Comparison of ENCODE assay signal across 11 mouse cellular contexts in the genomic region with DNA sequence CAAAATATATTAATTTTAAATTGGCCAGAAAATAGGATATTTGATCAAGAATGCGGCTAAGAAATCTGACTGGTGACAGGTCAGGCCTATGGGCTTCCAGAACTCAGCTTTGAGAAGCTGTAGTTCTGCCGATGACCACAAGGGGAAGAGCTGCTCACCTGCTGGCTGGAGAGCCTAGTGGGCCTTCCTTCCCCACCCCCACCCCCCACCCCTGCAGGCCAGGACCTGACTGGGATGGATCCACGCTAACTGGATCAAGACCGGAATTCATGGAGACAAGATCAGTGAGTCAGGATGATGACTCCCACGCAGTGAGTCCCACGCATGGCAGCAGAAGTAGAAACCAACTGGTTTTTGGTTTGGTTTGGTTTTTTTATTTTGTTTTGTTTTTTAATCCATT. TPM values are rescaled to one million over a fixed set of nuclear protein-coding genes. Genes with fewer than 3 reads are reported as not detected.
DNase-seq lines count a peak whose midpoint lies in the region; ATAC-seq and TF ChIP-seq lines count a peak whose summit lies in the region.
"Had no signal": no experiment of that assay in that cellular context is flagged by ENCODE, and none has a peak within 500 bp of the region (broad histone marks: within the 10 kb centered on the region; RNA-seq: fewer than 3 reads in every experiment).

No protein-coding gene starts in this region.

- peak; percentile 50; the same call in 1 of the 2 replicates for TF ChIP-seq CTCF in brain, embryonic 14.5 days (IDR thresholded peaks at IDR 0.05; ENCODE audit: borderline replicate concordance, extremely low read depth, insufficient read depth, insufficient read length)

- H3K36me3 ChIP-seq in limb, embryonic 11.5 days (ENCODE audit: control insufficient read depth, insufficient read depth, low read length), result no peaks in the 10 kb centered on the region
- H3K36me3 ChIP-seq in limb, embryonic 10.5 days, result peaks cover 7% of the 10 kb centered on the region; the same call in 1 of the 2 replicates
- H3K36me3 ChIP-seq in ES-E14 (ENCODE audit: control insufficient read depth, insufficient read depth, low read length, poor library complexity, severe bottlenecking), result no peaks in the 10 kb centered on the region
- 0 out of 2 replicates have a peak, but pooled peaks cover 6% of the 10 kb centered on the region for H3K36me3 ChIP-seq in heart, embryonic 10.5 days
- H3K36me3 ChIP-seq: embryonic facial prominence, embryonic 13.5 days; heart, embryonic 15.5 days; liver, embryonic 13.5 days had no signal

- no peak for ATAC-seq in limb, embryonic 11.5 days (ENCODE audit: insufficient number of reproducible peaks, low FRiP score, low TSS enrichment, low read depth)
- ATAC-seq in neutrophil, adult 5-6 weeks (ENCODE audit: extremely low read depth, insufficient number of reproducible peaks, low FRiP score, poor library complexity, severe bottlenecking), result 0 out of 2 replicates have a peak, but pooled peaks have one; percentile 33
- no peak for ATAC-seq in erythroid progenitor cell, adult 5-6 weeks (replicated peaks; ENCODE audit: low FRiP score, poor library complexity, severe bottlenecking)

- in situ Hi-C loops in ES-E14 (cut with MboI; ENCODE audit: low sequenced_read_pairs in 2 of 2, unreplicated experiment in 2 of 2), result no loop called here

- 84% methylated on average over 6 of the region's 6 CpGs for whole genome bisulfite sequencing in limb, embryonic 11.5 days
- WGBS in limb, embryonic 10.5 days, result 83% methylated on average over 6 of the region's 6 CpGs
- 81% methylated on average over 6 of the region's 6 CpGs for WGBS in heart, embryonic 10.5 days

- DNase-seq in limb, embryonic 11.5 days (ENCODE audit: low spot score), result peak; percentile 47
- DNase-seq in limb, embryonic 10.5 days (ENCODE audit: low spot score), result no peak
- DNase-seq in ES-E14 (ENCODE audit: low read depth, low spot score), result peak; percentile 78
- no peak for DNase-seq in brain, embryonic 14.5 days (ENCODE audit: low read depth)
- no peak for DNase-seq in ovary, postnatal 14 days (ENCODE audit: low spot score)
- no peak for DNase-seq in heart, embryonic 10.5 days (ENCODE audit: low spot score)
- DNase-seq: liver, embryonic 13.5 days had no signal

- H3K4me3 ChIP-seq in limb, embryonic 11.5 days (ENCODE audit: low read depth, low read length), result no peak overlapping the region
- H3K4me3 ChIP-seq in limb, embryonic 10.5 days, result no peak overlapping the region
- peak overlapping the region; percentile 30 to 49; a peak in 3 of 4 replicates for H3K4me3 ChIP-seq in ES-E14 (ENCODE audit: insufficient read depth in 1 of 2, low read depth in 1 of 2, low read length in 2 of 2, poor library complexity in 1 of 2, severe bottlenecking in 1 of 2)
- no peak overlapping the region for H3K4me3 ChIP-seq in heart, embryonic 10.5 days
- H3K4me3 ChIP-seq: embryonic facial prominence, embryonic 13.5 days; heart, embryonic 15.5 days; liver, embryonic 13.5 days had no signal

- H3K9ac ChIP-seq in limb, embryonic 11.5 days (ENCODE audit: low read length), result no peak overlapping the region
- H3K9ac ChIP-seq in ES-E14 (ENCODE audit: insufficient read depth, low read depth, low read length, poor library complexity, severe bottlenecking), result peak overlapping the region; percentile 72; the same call in 1 of the 2 replicates
- H3K9ac ChIP-seq: embryonic facial prominence, embryonic 13.5 days; heart, embryonic 15.5 days; liver, embryonic 13.5 days had no signal

- no peaks in the 10 kb centered on the region for H3K27me3 ChIP-seq in limb, embryonic 11.5 days (ENCODE audit: control insufficient read depth, insufficient read depth, low read length)
- H3K27me3 ChIP-seq in limb, embryonic 10.5 days (ENCODE audit: low read depth, poor library complexity, severe bottlenecking), result no peaks in the 10 kb centered on the region
- H3K27me3 ChIP-seq in heart, embryonic 10.5 days (ENCODE audit: insufficient read depth, poor library complexity, severe bottlenecking), result no peaks in the 10 kb centered on the region
- H3K27me3 ChIP-seq: embryonic facial prominence, embryonic 13.5 days; heart, embryonic 15.5 days; liver, embryonic 13.5 days had no signal

- no peak for TF ChIP-seq POLR2A in brain, embryonic 14.5 days (IDR thresholded peaks at IDR 0.05; ENCODE audit: borderline replicate concordance, extremely low read depth, insufficient read depth, insufficient read length, poor library complexity, severe bottlenecking)

- H3K4me2 ChIP-seq in limb, embryonic 11.5 days (ENCODE audit: low read depth, severe bottlenecking), result no peak overlapping the region
- H3K4me2 ChIP-seq: embryonic facial prominence, embryonic 13.5 days; heart, embryonic 15.5 days; liver, embryonic 13.5 days had no signal

- no peaks in the 10 kb centered on the region for H3K9me3 ChIP-seq in limb, embryonic 11.5 days (ENCODE audit: control insufficient read depth, low read length)
- H3K9me3 ChIP-seq in limb, embryonic 10.5 days (replicated peaks), result no peaks in the 10 kb centered on the region
- H3K9me3 ChIP-seq in ES-E14 (ENCODE audit: control insufficient read depth, insufficient read depth, low read depth, low read length), result no peaks in the 10 kb centered on the region
- no peaks in the 10 kb centered on the region for H3K9me3 ChIP-seq in heart, embryonic 10.5 days
- H3K9me3 ChIP-seq: embryonic facial prominence, embryonic 13.5 days; heart, embryonic 15.5 days; liver, embryonic 13.5 days had no signal

- H3K27ac ChIP-seq in limb, embryonic 11.5 days (replicated peaks; ENCODE audit: low read depth, low read length), result no peak overlapping the region
- H3K27ac ChIP-seq in limb, embryonic 10.5 days, result no peak overlapping the region
- H3K27ac ChIP-seq in ES-E14 (ENCODE audit: insufficient read depth, low read depth, low read length, poor library complexity, severe bottlenecking), result peak overlapping the region; percentile 92
- no peak overlapping the region for H3K27ac ChIP-seq in heart, embryonic 10.5 days
- H3K27ac ChIP-seq: embryonic facial prominence, embryonic 13.5 days; heart, embryonic 15.5 days; liver, embryonic 13.5 days had no signal

- H3K4me1 ChIP-seq in limb, embryonic 11.5 days (ENCODE audit: control insufficient read depth, insufficient read depth, low read length), result no peaks in the 10 kb centered on the region
- peaks cover 14% of the 10 kb centered on the region for H3K4me1 ChIP-seq in limb, embryonic 10.5 days
- peaks cover 18 to 36% of the 10 kb centered on the region in 2 experiments; a peak in 3 of 4 replicates for H3K4me1 ChIP-seq in ES-E14 (ENCODE audit: control insufficient read depth in 2 of 2, insufficient read depth in 2 of 2, low read length in 2 of 2, poor library complexity in 1 of 2)
- no peaks in the 10 kb centered on the region; the same call in 1 of the 2 replicates for H3K4me1 ChIP-seq in heart, embryonic 10.5 days
- H3K4me1 ChIP-seq: embryonic facial prominence, embryonic 13.5 days had no signal

TF ChIP-seq in ES-E14, 5 proteins besides CTCF, POLR2A, EP300 and RAD21:
- TF ChIP-seq CHD2 (IDR thresholded peaks at IDR 0.05; ENCODE audit: low read depth, low read length) (no peak), ZNF384 (IDR thresholded peaks at IDR 0.05; ENCODE audit: low read depth, low read length) (no peak)

RNA-seq across cellular contexts. Expression of gene Rab31, which starts 46.3 kb away (rescaled TPM):
- 53.2 and 56.0 TPM in 2 replicates for polyA plus RNA-seq in limb, embryonic 11.5 days (2014; fragmentation: Nextera tagmentation; extraction: Ambion mirVana)
- 51.7 and 52.3 TPM in 2 replicates for polyA plus RNA-seq in limb, embryonic 10.5 days (2016; fragmentation: Nextera tagmentation; extraction: Ambion mirVana)
- 16.4 and 22.8 TPM in 2 replicates for total RNA-seq in ES-E14 (2012; rRNA removed)
- polyA plus RNA-seq in brain, embryonic 14.5 days (2012; rRNA removed), result 53.2 and 56.6 TPM in 2 replicates
- total RNA-seq in neutrophil, adult 5-6 weeks (2017), result 90.1 and 93.1 TPM in 2 replicates
- 35.7 and 42.2 TPM in 2 replicates for polyA plus RNA-seq in heart, embryonic 10.5 days (2016; fragmentation: Nextera tagmentation; extraction: Ambion mirVana)
- 9.4 and 10.5 TPM in 2 replicates for total RNA-seq in erythroid progenitor cell, adult 5-6 weeks (2015; ENCODE audit: low replicate concordance)
- total RNA-seq in erythroid progenitor cell, adult 5-6 weeks (2017; ENCODE audit: low replicate concordance), result 7.3 and 11.9 TPM in 2 replicates

RNA-seq across cellular contexts. Expression of gene Ppp4r1, which starts 56.1 kb away (rescaled TPM):
- polyA plus RNA-seq in limb, embryonic 11.5 days (2014; fragmentation: Nextera tagmentation; extraction: Ambion mirVana), result 62.4 and 64.0 TPM in 2 replicates
- 65.1 and 67.5 TPM in 2 replicates for polyA plus RNA-seq in limb, embryonic 10.5 days (2016; fragmentation: Nextera tagmentation; extraction: Ambion mirVana)
- 40.3 and 48.9 TPM in 2 replicates for total RNA-seq in ES-E14 (2012; rRNA removed)
- 92.2 and 93.7 TPM in 2 replicates for polyA plus RNA-seq in brain, embryonic 14.5 days (2012; rRNA removed)
- total RNA-seq in neutrophil, adult 5-6 weeks (2017), result 111 and 121 TPM in 2 replicates
- 42.9 and 43.2 TPM in 2 replicates for polyA plus RNA-seq in heart, embryonic 10.5 days (2016; fragmentation: Nextera tagmentation; extraction: Ambion mirVana)
- total RNA-seq in erythroid progenitor cell, adult 5-6 weeks (2015; ENCODE audit: low replicate concordance), result 24.7 and 37.5 TPM in 2 replicates
- 12.0 and 23.5 TPM in 2 replicates for total RNA-seq in erythroid progenitor cell, adult 5-6 weeks (2017; ENCODE audit: low replicate concordance)

Comparison
In these comparisons a context has a peak if more than half of its experiments do, and no peak if none do; other contexts are left out.
1. DNase-seq: peak in limb, embryonic 11.5 days (single experiment) and ES-E14 (single experiment); none in limb, embryonic 10.5 days (single experiment), brain, embryonic 14.5 days (single experiment), ovary, postnatal 14 days (single experiment) and heart, embryonic 10.5 days (single experiment).
2. H3K4me3 ChIP-seq: peak in ES-E14 (2 of 2); none in limb, embryonic 11.5 days (single experiment), limb, embryonic 10.5 days (single experiment) and heart, embryonic 10.5 days (single experiment).